Mouse (Mus musculus): Measurements from ENCODE around the gene Coq4. TPM values are rescaled to one million over a fixed set of nuclear protein-coding genes. Genes with fewer than 3 reads are reported as not detected.

The Coq4 gene
- polyA plus RNA-seq, 1 experiment from 2014 or later = 48.6 TPM

- H3K27me3 ChIP-seq (replicated peaks; ENCODE audit: control insufficient read depth, insufficient read depth, low read length) = no peaks in the 10 kb centered on the region
- no peaks in the 10 kb centered on the region for H3K36me3 ChIP-seq (ENCODE audit: control insufficient read depth, insufficient read depth, low read length)
- no peaks in the 10 kb centered on the region for H3K9me3 ChIP-seq (ENCODE audit: control insufficient read depth, low read length)
- WGBS = 14% methylated on average over 4 of the region's 4 CpGs
- H3K4me1 ChIP-seq (ENCODE audit: control insufficient read depth, insufficient read depth, low read depth, low read length) = peaks cover 19% of the 10 kb centered on the region
- H3K4me3 ChIP-seq (ENCODE audit: low read length) = no peak overlapping the region
- peak; percentile 29; the same call in 1 of the 2 replicates for ATAC-seq
- H3K27ac ChIP-seq (ENCODE audit: low read depth, low read length) = peak overlapping the region; percentile 21; the same call in 1 of the 2 replicates
- H3K4me2 ChIP-seq (ENCODE audit: low read length) = no peak overlapping the region
- 0 out of 2 replicates have a peak overlapping the region, but pooled peaks have one; percentile 17 for H3K9ac ChIP-seq (ENCODE audit: low read depth, low read length)
These were observed 52.2 kb downstream of the Coq4 start for GRCm38 (mm10) chr2:29839460-29839859.

- H3K9ac ChIP-seq (ENCODE audit: low read depth, low read length) = no peak overlapping the region
These were observed 56.2 kb downstream of the Coq4 start for GRCm38 (mm10) chr2:29843231-29844105.

GRCm38 (mm10) chr2:29844115-29844514, 56.8 kb downstream of the Coq4 start:
- Histone ChIP-seq H3K27me3 (replicated peaks; ENCODE audit: control insufficient read depth, insufficient read depth, low read length) (no peaks in the 10 kb centered on the region), H3K9ac (ENCODE audit: low read depth, low read length) (no peak overlapping the region), H3K27ac (ENCODE audit: low read depth, low read length) (no peak overlapping the region), H3K4me3 (ENCODE audit: low read length) (no peak overlapping the region), H3K4me2 (ENCODE audit: low read length) (no peak overlapping the region), H3K9me3 (ENCODE audit: control insufficient read depth, low read length) (no peaks in the 10 kb centered on the region), H3K36me3 (ENCODE audit: control insufficient read depth, insufficient read depth, low read length) (no peaks in the 10 kb centered on the region), H3K4me1 (ENCODE audit: control insufficient read depth, insufficient read depth, low read depth, low read length) (peaks cover 34% of the 10 kb centered on the region)
- 37% methylated on average over 2 of the region's 2 CpGs for WGBS
- no peak for ATAC-seq

More at GRCm38 (mm10) chr2:29843231-29844105, 56.2 kb downstream of the Coq4 start:
- Histone ChIP-seq H3K27me3 (replicated peaks; ENCODE audit: control insufficient read depth, insufficient read depth, low read length) (no peaks in the 10 kb centered on the region), H3K36me3 (ENCODE audit: control insufficient read depth, insufficient read depth, low read length) (no peaks in the 10 kb centered on the region), H3K4me3 (ENCODE audit: low read length) (no peak overlapping the region), H3K27ac (ENCODE audit: low read depth, low read length) (no peak overlapping the region), H3K4me1 (ENCODE audit: control insufficient read depth, insufficient read depth, low read depth, low read length) (peaks cover 38% of the 10 kb centered on the region), H3K4me2 (ENCODE audit: low read length) (no peak overlapping the region), H3K9me3 (ENCODE audit: control insufficient read depth, low read length) (no peaks in the 10 kb centered on the region)
- 19% methylated on average over 9 of the region's 9 CpGs for WGBS
- no peak for ATAC-seq

- ATAC-seq = no peak
- H3K4me1 ChIP-seq (ENCODE audit: control insufficient read depth, insufficient read depth, low read depth, low read length) = peaks cover 32% of the 10 kb centered on the region
- H3K27ac ChIP-seq (ENCODE audit: low read depth, low read length) = no peak overlapping the region
- H3K4me3 ChIP-seq (ENCODE audit: low read length) = peak overlapping the region; percentile 65
- H3K9me3 ChIP-seq (ENCODE audit: control insufficient read depth, low read length) = no peaks in the 10 kb centered on the region
- H3K4me2 ChIP-seq (ENCODE audit: low read length) = peak overlapping the region; percentile 87
- 11% methylated on average over 3 of the region's 3 CpGs for WGBS
- H3K9ac ChIP-seq (ENCODE audit: low read depth, low read length) = peak overlapping the region; percentile 88
- H3K36me3 ChIP-seq (ENCODE audit: control insufficient read depth, insufficient read depth, low read length) = no peaks in the 10 kb centered on the region
- H3K27me3 ChIP-seq (replicated peaks; ENCODE audit: control insufficient read depth, insufficient read depth, low read length) = no peaks in the 10 kb centered on the region
These were observed 57.4 kb downstream of the Coq4 start for GRCm38 (mm10) chr2:29844661-29845060.

- no peaks in the 10 kb centered on the region for H3K36me3 ChIP-seq (ENCODE audit: control insufficient read depth, insufficient read depth, low read length)
- peak overlapping the region; percentile 65 for H3K4me3 ChIP-seq (ENCODE audit: low read length)
- H3K27ac ChIP-seq (ENCODE audit: low read depth, low read length) = peak overlapping the region; percentile 75
- H3K4me2 ChIP-seq (ENCODE audit: low read length) = peak overlapping the region; percentile 87
- peak overlapping the region; percentile 88 for H3K9ac ChIP-seq (ENCODE audit: low read depth, low read length)
- peak; percentile 35 for ATAC-seq
- no peaks in the 10 kb centered on the region for H3K9me3 ChIP-seq (ENCODE audit: control insufficient read depth, low read length)
- peaks cover 31% of the 10 kb centered on the region for H3K4me1 ChIP-seq (ENCODE audit: control insufficient read depth, insufficient read depth, low read depth, low read length)
- H3K27me3 ChIP-seq (replicated peaks; ENCODE audit: control insufficient read depth, insufficient read depth, low read length) = no peaks in the 10 kb centered on the region
- WGBS = 5% methylated on average over 25 of the region's 25 CpGs
These were observed 58.3 kb downstream of the Coq4 start for GRCm38 (mm10) chr2:29845636-29846035.

- Histone ChIP-seq H3K36me3 (ENCODE audit: control insufficient read depth, insufficient read depth, low read length) (no peaks in the 10 kb centered on the region), H3K9ac (ENCODE audit: low read depth, low read length) (peak overlapping the region; percentile 88), H3K4me1 (ENCODE audit: control insufficient read depth, insufficient read depth, low read depth, low read length) (peaks cover 31% of the 10 kb centered on the region), H3K9me3 (ENCODE audit: control insufficient read depth, low read length) (no peaks in the 10 kb centered on the region), H3K27ac (ENCODE audit: low read depth, low read length) (peak overlapping the region; percentile 75), H3K4me3 (ENCODE audit: low read length) (peak overlapping the region; percentile 65), H3K27me3 (replicated peaks; ENCODE audit: control insufficient read depth, insufficient read depth, low read length) (no peaks in the 10 kb centered on the region), H3K4me2 (ENCODE audit: low read length) (peak overlapping the region; percentile 87)
- 2% methylated on average over 28 of the region's 47 CpGs for WGBS
- ATAC-seq = peak; percentile 64
These were observed 59.0 kb downstream of the Coq4 start for GRCm38 (mm10) chr2:29846061-29846853.

GRCm38 (mm10) chr2:29846911-29847310, 59.6 kb downstream of the Coq4 start:
- no peak for ATAC-seq
- peak overlapping the region; percentile 12; the same call in 1 of the 2 replicates for H3K27ac ChIP-seq (ENCODE audit: low read depth, low read length)

More at GRCm38 (mm10) chr2:29846911-29847310, 59.6 kb downstream of the Coq4 start:
- peak overlapping the region; percentile 88 for H3K9ac ChIP-seq (ENCODE audit: low read depth, low read length)
- H3K27me3 ChIP-seq (replicated peaks; ENCODE audit: control insufficient read depth, insufficient read depth, low read length) = no peaks in the 10 kb centered on the region
- H3K4me3 ChIP-seq (ENCODE audit: low read length) = peak overlapping the region; percentile 65
- WGBS = 24% methylated on average over 3 of the region's 3 CpGs
- no peaks in the 10 kb centered on the region for H3K9me3 ChIP-seq (ENCODE audit: control insufficient read depth, low read length)
- H3K4me2 ChIP-seq (ENCODE audit: low read length) = peak overlapping the region; percentile 87
- no peaks in the 10 kb centered on the region for H3K36me3 ChIP-seq (ENCODE audit: control insufficient read depth, insufficient read depth, low read length)
- H3K4me1 ChIP-seq (ENCODE audit: control insufficient read depth, insufficient read depth, low read depth, low read length) = peaks cover 31% of the 10 kb centered on the region
